Comparison of ENCODE assay signal across 7 mouse cellular contexts in the genomic region with DNA sequence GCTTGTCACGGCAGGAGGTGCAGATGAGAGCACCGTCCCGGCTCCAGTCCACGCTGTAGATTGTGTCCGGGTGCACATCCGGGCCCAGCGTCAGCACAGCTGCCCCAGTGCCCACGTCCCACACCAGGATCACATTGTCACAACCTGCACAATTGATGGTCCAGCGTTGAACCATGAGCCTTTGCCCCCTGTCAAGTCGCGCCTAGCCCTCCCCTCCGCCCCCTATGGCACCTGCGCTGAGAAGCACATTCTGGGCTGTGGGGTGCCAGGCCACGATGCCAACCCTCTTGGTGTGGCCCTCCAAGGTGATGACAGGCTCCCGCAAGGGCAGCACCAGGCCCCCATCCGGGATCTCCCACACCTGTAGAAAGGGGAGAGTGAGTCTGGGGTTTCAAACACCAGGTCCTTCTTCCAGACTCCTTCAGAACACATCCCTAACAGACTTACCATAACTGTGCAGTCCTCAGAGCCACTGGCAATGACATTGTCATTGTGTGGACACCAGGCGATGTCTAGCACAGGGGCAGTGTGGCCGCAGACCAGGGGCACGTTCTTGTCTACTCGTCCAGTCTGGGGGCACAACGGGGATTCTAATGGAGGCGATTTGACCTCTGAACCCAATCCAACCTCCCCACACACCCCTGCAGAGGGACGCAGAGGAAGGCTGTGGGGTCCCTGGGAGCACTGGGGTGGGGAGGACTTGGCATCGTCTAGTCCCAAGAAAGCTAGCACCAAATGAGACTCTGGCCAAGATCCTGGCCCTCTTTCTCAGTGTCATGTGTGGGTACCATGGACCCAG. TPM values are rescaled to one million over a fixed set of nuclear protein-coding genes. Genes with fewer than 3 reads are reported as not detected.
DNase-seq lines count a peak whose midpoint lies in the region; ATAC-seq and TF ChIP-seq lines count a peak whose summit lies in the region.

No protein-coding gene starts in this region.

- H3K4me2 ChIP-seq in lung, postnatal 0 days (replicated peaks; ENCODE audit: low read depth, low read length) = peak overlapping the region; percentile 29
- peak overlapping the region; percentile 95 for H3K4me2 ChIP-seq in forebrain, embryonic 15.5 days (replicated peaks)
- peak overlapping the region; percentile 54 for H3K4me2 ChIP-seq in liver, embryonic 12.5 days

- no peak for TF ChIP-seq EP300 in lung, postnatal 0 days (IDR thresholded peaks at IDR 0.05)

- H3K27me3 ChIP-seq in lung, postnatal 0 days (replicated peaks; ENCODE audit: insufficient read depth, low read length) = 0 out of 2 replicates have a peak, but pooled peaks cover 12% of the 10 kb centered on the region
- no peaks in the 10 kb centered on the region for H3K27me3 ChIP-seq in forebrain, embryonic 15.5 days
- H3K27me3 ChIP-seq in liver, embryonic 12.5 days (replicated peaks) = peaks cover 44% of the 10 kb centered on the region

- H3K27ac ChIP-seq in lung, postnatal 0 days (ENCODE audit: low read length) = no peak overlapping the region
- H3K27ac ChIP-seq in forebrain, embryonic 15.5 days (replicated peaks) = no peak overlapping the region
- peak overlapping the region; percentile 1; the same call in 1 of the 2 replicates for H3K27ac ChIP-seq in liver, embryonic 12.5 days

- no peak for TF ChIP-seq CTCF in lung, postnatal 0 days (IDR thresholded peaks at IDR 0.05)

- 52% methylated on average over 24 of the region's 24 CpGs for WGBS in lung, postnatal 0 days
- 58% methylated on average over 24 of the region's 24 CpGs for WGBS in forebrain, embryonic 15.5 days
- 53% methylated on average over 24 of the region's 24 CpGs for WGBS in liver, embryonic 12.5 days (ENCODE audit: insufficient replicate concordance)

- no peak for DNase-seq in lung, postnatal 0 days (ENCODE audit: low spot score)
- DNase-seq in lung, adult 18-20 months = no peak
- DNase-seq in thymus, postnatal 10 days (ENCODE audit: low spot score in 2 of 2) = peak; percentile 45 to 57
- no peak for DNase-seq in retina, postnatal 1 day
- DNase-seq in urinary bladder, adult 18-20 months (ENCODE audit: low spot score in 2 of 2) = no peak

- H3K9ac ChIP-seq in lung, postnatal 0 days (replicated peaks; ENCODE audit: low read depth) = no peak overlapping the region
- H3K9ac ChIP-seq in forebrain, embryonic 15.5 days (replicated peaks) = 0 out of 2 replicates have a peak overlapping the region, but pooled peaks have one; percentile 1
- no peak overlapping the region for H3K9ac ChIP-seq in liver, embryonic 12.5 days

- H3K9me3 ChIP-seq in lung, postnatal 0 days (ENCODE audit: low read length) = no peaks in the 10 kb centered on the region
- no peaks in the 10 kb centered on the region for H3K9me3 ChIP-seq in forebrain, embryonic 15.5 days
- no peaks in the 10 kb centered on the region for H3K9me3 ChIP-seq in liver, embryonic 12.5 days (replicated peaks)

- no peaks in the 10 kb centered on the region for H3K36me3 ChIP-seq in lung, postnatal 0 days (ENCODE audit: insufficient read depth, low read length)
- peaks cover 19% of the 10 kb centered on the region for H3K36me3 ChIP-seq in forebrain, embryonic 15.5 days
- H3K36me3 ChIP-seq in liver, embryonic 12.5 days = peaks cover 27% of the 10 kb centered on the region

- peaks cover 6% of the 10 kb centered on the region for H3K4me1 ChIP-seq in lung, postnatal 0 days (ENCODE audit: insufficient read depth, low read depth, low read length)
- peaks cover 54% of the 10 kb centered on the region for H3K4me1 ChIP-seq in forebrain, embryonic 15.5 days
- peaks cover 79% of the 10 kb centered on the region for H3K4me1 ChIP-seq in liver, embryonic 12.5 days

- no peak overlapping the region for H3K4me3 ChIP-seq in lung, postnatal 0 days (ENCODE audit: low read depth, low read length)
- H3K4me3 ChIP-seq in forebrain, embryonic 15.5 days = peak overlapping the region; percentile 20; the same call in 1 of the 2 replicates
- H3K4me3 ChIP-seq in liver, embryonic 12.5 days = peak overlapping the region; percentile 16; the same call in 1 of the 2 replicates

- ATAC-seq in lung, postnatal 0 days = no peak
- no peak for ATAC-seq in forebrain, embryonic 15.5 days (replicated peaks)
- peak; percentile 4; the same call in 1 of the 2 replicates for ATAC-seq in liver, embryonic 12.5 days

RNA-seq across cellular contexts. Expression of gene Coro1a, which starts 5.8 kb away (rescaled TPM):
- 61.4 and 65.3 TPM in 2 replicates for polyA plus RNA-seq in lung, postnatal 0 days (2015; fragmentation: Nextera tagmentation; extraction: Ambion mirVana)
- 99.8 and 108 TPM in 2 replicates for polyA plus RNA-seq in forebrain, embryonic 15.5 days (2015; fragmentation: Nextera tagmentation; extraction: Ambion mirVana)
- polyA plus RNA-seq in liver, embryonic 12.5 days (2016; fragmentation: Nextera tagmentation; extraction: Ambion mirVana) = 77.9 and 86.6 TPM in 2 replicates

RNA-seq across cellular contexts. Expression of gene Slx1b, which starts 6.2 kb away (rescaled TPM):
- 9.2 and 10.4 TPM in 2 replicates for polyA plus RNA-seq in lung, postnatal 0 days (2015; fragmentation: Nextera tagmentation; extraction: Ambion mirVana)
- polyA plus RNA-seq in forebrain, embryonic 15.5 days (2015; fragmentation: Nextera tagmentation; extraction: Ambion mirVana) = 17.5 and 18.0 TPM in 2 replicates
- 4.5 and 5.1 TPM in 2 replicates for polyA plus RNA-seq in liver, embryonic 12.5 days (2016; fragmentation: Nextera tagmentation; extraction: Ambion mirVana)

RNA-seq across cellular contexts. Expression of gene Bola2, which starts 6.6 kb away (rescaled TPM):
- 76.1 and 77.4 TPM in 2 replicates for polyA plus RNA-seq in lung, postnatal 0 days (2015; fragmentation: Nextera tagmentation; extraction: Ambion mirVana)
- polyA plus RNA-seq in forebrain, embryonic 15.5 days (2015; fragmentation: Nextera tagmentation; extraction: Ambion mirVana) = 141 and 158 TPM in 2 replicates
- 134 and 153 TPM in 2 replicates for polyA plus RNA-seq in liver, embryonic 12.5 days (2016; fragmentation: Nextera tagmentation; extraction: Ambion mirVana)

RNA-seq across cellular contexts. Expression of gene Sult1a1, which starts 25.5 kb away (rescaled TPM):
- 57.1 and 58.4 TPM in 2 replicates for polyA plus RNA-seq in lung, postnatal 0 days (2015; fragmentation: Nextera tagmentation; extraction: Ambion mirVana)
- polyA plus RNA-seq in forebrain, embryonic 15.5 days (2015; fragmentation: Nextera tagmentation; extraction: Ambion mirVana) = 2.8 TPM in 2 replicates
- polyA plus RNA-seq in liver, embryonic 12.5 days (2016; fragmentation: Nextera tagmentation; extraction: Ambion mirVana) = 0.24 and 0.50 TPM in 2 replicates

RNA-seq across cellular contexts. Expression of gene Sgf29, which starts 52.6 kb away (rescaled TPM):
- polyA plus RNA-seq in lung, postnatal 0 days (2015; fragmentation: Nextera tagmentation; extraction: Ambion mirVana) = 42.9 and 49.5 TPM in 2 replicates
- 54.7 and 55.4 TPM in 2 replicates for polyA plus RNA-seq in forebrain, embryonic 15.5 days (2015; fragmentation: Nextera tagmentation; extraction: Ambion mirVana)
- 36.3 and 42.4 TPM in 2 replicates for polyA plus RNA-seq in liver, embryonic 12.5 days (2016; fragmentation: Nextera tagmentation; extraction: Ambion mirVana)

Comparison
In these comparisons a context has a peak if more than half of its experiments do, and no peak if none do; other contexts are left out.
1. DNase-seq: peak in thymus, postnatal 10 days (2 of 2); none in lung, postnatal 0 days (single experiment), lung, adult 18-20 months (0 of 2), retina, postnatal 1 day (single experiment) and urinary bladder, adult 18-20 months (0 of 2).
2. H3K4me2 ChIP-seq: peak in every context shown above with its lines; median percentile 95 in forebrain, embryonic 15.5 days; 54 in liver, embryonic 12.5 days; 29 in lung, postnatal 0 days.